Mouse (Mus musculus) heart, adult 8-10 months (tissue): ENCODE measurements around the gene Dennd5a. TPM values are rescaled to one million over a fixed set of nuclear protein-coding genes. Genes with fewer than 3 reads are reported as not detected.
A peak's percentile ranks its signal among the peaks of the same experiment; 100 is the strongest.

Experiments used
- DNase-seq: peaks from one replicate; pipeline ENCODE4 v3.0.0; 2022; ENCODE audit warnings: low spot score
- total RNA-seq, 4 experiments: library from RNA; stranded (reverse); gene quantifications; 2 replicates each; pipeline ENCODE4 v1.2.4; 2022

Dennd5a gene
- total RNA-seq, 4 experiments from 2014 or later = 128 to 158 (median 144) TPM

- no peak for DNase-seq
Measured at GRCm38 (mm10) chr7:109963707-109964106, 3.4 kb upstream of the Dennd5a start.

- no peak for DNase-seq
Measured at GRCm38 (mm10) chr7:109962596-109962995, 2.3 kb upstream of the Dennd5a start.

GRCm38 (mm10) chr7:109961570-109961969, 1.3 kb upstream of the Dennd5a start:
- no peak for DNase-seq

GRCm38 (mm10) chr7:109960613-109961154, 414 bp upstream of the Dennd5a start:
- DNase-seq = no peak

- DNase-seq = no peak
Measured at GRCm38 (mm10) chr7:109958843-109959715, 1.2 kb downstream of the Dennd5a start.

GRCm38 (mm10) chr7:109957996-109958789, 2.1 kb downstream of the Dennd5a start:
- no peak for DNase-seq

GRCm38 (mm10) chr7:109954622-109955401, 5.5 kb downstream of the Dennd5a start:
- DNase-seq = no peak

GRCm38 (mm10) chr7:109951297-109951696, 9.0 kb downstream of the Dennd5a start:
- DNase-seq = no peak

- DNase-seq = no peak
Measured at GRCm38 (mm10) chr7:109944421-109945034, 15.7 kb downstream of the Dennd5a start.

GRCm38 (mm10) chr7:109929628-109930027, 30.6 kb downstream of the Dennd5a start:
- DNase-seq = no peak

GRCm38 (mm10) chr7:109928365-109928764, 31.9 kb downstream of the Dennd5a start:
- DNase-seq = no peak

GRCm38 (mm10) chr7:109924965-109925364, 35.3 kb downstream of the Dennd5a start:
- DNase-seq = no peak

- no peak for DNase-seq
Measured at GRCm38 (mm10) chr7:109922889-109923288, 37.4 kb downstream of the Dennd5a start.

- no peak for DNase-seq
Measured at GRCm38 (mm10) chr7:109906165-109906564, 54.1 kb downstream of the Dennd5a start.

- no peak for DNase-seq
Measured at GRCm38 (mm10) chr7:109900921-109901320, 59.3 kb downstream of the Dennd5a start.

- DNase-seq = no peak
Measured at GRCm38 (mm10) chr7:109898911-109899310, 61.4 kb downstream of the Dennd5a start.

- peak; percentile 60 for DNase-seq
Measured at GRCm38 (mm10) chr7:109892530-109892929, 67.7 kb downstream of the Dennd5a start.

GRCm38 (mm10) chr7:109891786-109892185, 68.5 kb downstream of the Dennd5a start:
- DNase-seq = no peak

GRCm38 (mm10) chr7:109890256-109890655, 70.0 kb downstream of the Dennd5a start:
- DNase-seq = no peak

- DNase-seq = no peak
Measured at GRCm38 (mm10) chr7:109889300-109889699, 71.0 kb downstream of the Dennd5a start.

- DNase-seq = no peak
Measured at GRCm38 (mm10) chr7:109886249-109886648, 74.0 kb downstream of the Dennd5a start.
